Mouse (Mus musculus) myocyte (in vitro differentiated cells): ENCODE data around the gene Hgf. TPM values are rescaled to one million over a fixed set of nuclear protein-coding genes. Genes with fewer than 3 reads are reported as not detected.

Experiments used
- H3K27me3 ChIP-seq: one replicate; pipeline ENCODE4 v1.6.1; 2011; ENCODE audit not compliant: control insufficient read depth, insufficient read depth, insufficient read length
- H3K36me3 ChIP-seq: one replicate; pipeline ENCODE4 v1.6.1; 2011; ENCODE audit not compliant: control insufficient read depth, insufficient read depth
- H3K4me2 ChIP-seq: one replicate; pipeline ENCODE4 v1.6.1; 2011; ENCODE audit warnings: low read depth, control low read depth
- H3K4me3 ChIP-seq: one replicate; pipeline ENCODE4 v1.5.1; 2011; ENCODE audit warnings: mild to moderate bottlenecking, control low read depth, moderate library complexity
- H3K79me2 ChIP-seq: one replicate; pipeline ENCODE4 v1.6.1; 2011; ENCODE audit not compliant: control insufficient read depth, insufficient read depth
- H3ac ChIP-seq: one replicate; pipeline ENCODE4 v1.6.1; 2011; ENCODE audit not compliant: control insufficient read depth, insufficient read length
- CEBPB ChIP-seq: IDR thresholded peaks from 2 replicates; pipeline ENCODE4 v1.6.1; 2011; ENCODE audit warnings: mild to moderate bottlenecking, moderate library complexity; ENCODE audit not compliant: poor library complexity, insufficient read depth, severe bottlenecking
- E2F4 ChIP-seq: IDR thresholded peaks from one replicate; pipeline ENCODE4 v1.6.1; 2011; ENCODE audit warnings: mild to moderate bottlenecking, control low read depth, moderate library complexity; ENCODE audit not compliant: insufficient read depth
- MAX ChIP-seq: IDR thresholded peaks from one replicate; pipeline ENCODE4 v1.6.1; 2011; ENCODE audit warnings: low read depth, mild to moderate bottlenecking, control low read depth
- MYOD1 ChIP-seq, 3 experiments: IDR thresholded peaks; one replicate each; pipeline ENCODE4 v1.6.1; 2011; ENCODE audit warnings: control low read depth in 2 of 3, low read depth in 2 of 3, mild to moderate bottlenecking in 2 of 3, moderate library complexity in 1 of 3; ENCODE audit not compliant: insufficient read length in 2 of 3, control insufficient read depth in 1 of 3
- MYOG ChIP-seq, 3 experiments: IDR thresholded peaks; one replicate each; pipeline ENCODE4 v1.6.1; 2011; ENCODE audit warnings: control low read depth in 2 of 3, low read depth in 2 of 3, mild to moderate bottlenecking in 2 of 3; ENCODE audit not compliant: insufficient read length in 2 of 3, control insufficient read depth in 1 of 3, insufficient read depth in 1 of 3
- POLR2A ChIP-seq: IDR thresholded peaks from one replicate; pipeline ENCODE4 v1.6.1; 2011; ENCODE audit warnings: low read depth, mild to moderate bottlenecking, control low read depth, moderate library complexity; ENCODE audit not compliant: insufficient read length
- POLR2AphosphoS2 ChIP-seq: IDR thresholded peaks from one replicate; pipeline ENCODE4 v1.6.1; 2011; ENCODE audit warnings: low read depth, control low read depth; ENCODE audit not compliant: insufficient read length
- REST ChIP-seq: IDR thresholded peaks from one replicate; pipeline ENCODE4 v1.6.1; 2011; ENCODE audit warnings: mild to moderate bottlenecking, control low read depth, moderate library complexity; ENCODE audit not compliant: insufficient read depth, insufficient read length
- SRF ChIP-seq: IDR thresholded peaks from one replicate; pipeline ENCODE4 v1.6.1; 2011; ENCODE audit warnings: low read depth; ENCODE audit not compliant: control insufficient read depth, insufficient read length
- TCF12 ChIP-seq: IDR thresholded peaks from one replicate; pipeline ENCODE4 v1.6.1; 2011; ENCODE audit warnings: mild to moderate bottlenecking, control low read depth; ENCODE audit not compliant: poor library complexity, insufficient read depth, severe bottlenecking
- TCF3 ChIP-seq: IDR thresholded peaks from one replicate; pipeline ENCODE4 v1.6.1; 2011; ENCODE audit warnings: low read depth, control low read depth; ENCODE audit not compliant: insufficient read length
- USF1 ChIP-seq: IDR thresholded peaks from one replicate; pipeline ENCODE4 v1.6.1; 2011; ENCODE audit warnings: low read depth, mild to moderate bottlenecking, control low read depth, moderate library complexity
- polyA plus RNA-seq: library from polyadenylated mRNA; unstranded; fragments of >200 nt; fragmentation: generic; extraction: Trizol; gene quantifications from one replicate; pipeline ENCODE4 v1.2.1, GENCODE M21; 2012; ENCODE audit warnings: missing spikeins

Gene Hgf
- polyA plus RNA-seq, result 2.1 TPM

DNA sequence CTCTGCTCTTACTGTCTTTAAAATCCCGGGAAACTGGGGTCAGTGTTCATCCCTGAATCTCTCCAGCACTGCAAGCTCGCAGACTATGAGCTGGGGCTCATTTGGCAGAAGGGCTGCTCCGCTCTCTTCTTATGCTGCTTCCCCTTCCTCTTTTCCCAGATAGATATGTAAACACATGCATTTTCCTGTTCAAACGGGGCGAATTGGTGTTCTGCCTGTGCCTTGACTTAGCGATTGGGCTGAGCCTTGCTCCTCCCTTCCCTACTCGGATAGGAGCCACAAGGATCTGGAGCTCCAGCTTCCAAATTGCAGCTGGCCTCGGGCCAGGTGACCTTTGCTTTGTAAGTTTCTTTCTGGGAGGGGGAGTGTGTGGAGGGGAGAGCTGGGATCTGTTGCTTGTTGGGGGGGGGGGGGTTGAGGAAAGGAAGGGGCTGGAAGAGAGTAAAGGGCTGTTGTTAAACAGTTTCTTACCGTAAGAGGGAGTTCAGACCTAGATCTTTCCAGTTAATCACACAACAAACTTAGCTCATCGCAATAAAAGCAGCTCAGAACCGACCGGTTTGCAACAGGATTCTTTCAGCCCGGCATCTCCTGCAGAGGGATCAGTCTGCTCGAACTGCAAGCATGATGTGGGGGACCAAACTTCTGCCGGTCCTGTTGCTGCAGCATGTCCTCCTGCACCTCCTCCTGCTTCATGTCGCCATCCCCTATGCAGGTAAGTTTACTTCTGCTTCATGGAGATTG, at the start of gene Hgf:
Gene Hgf, plus strand, starts transcription at position 192 of the 744 bp plus-strand sequence.
- H3K4me3 ChIP-seq, result peak within 1 kb of the TSS; percentile 41
- H3ac ChIP-seq, result no peak within 1 kb of the TSS
- no peaks in the 10 kb centered on the region for H3K27me3 ChIP-seq
- TF ChIP-seq POLR2A (peak; percentile 37), POLR2AphosphoS2 (peak; percentile 14), MYOG (IDR thresholded peaks at IDR 0.05; ENCODE audit: control insufficient read depth in 1 of 3, insufficient read depth in 1 of 3, insufficient read length in 2 of 3, low read depth in 2 of 3) (no peak), REST (no peak)
- no peaks in the 10 kb centered on the region for H3K36me3 ChIP-seq
- peaks cover 19% of the 10 kb centered on the region for H3K79me2 ChIP-seq
- H3K4me2 ChIP-seq, result peak within 1 kb of the TSS; percentile 80

DNA sequence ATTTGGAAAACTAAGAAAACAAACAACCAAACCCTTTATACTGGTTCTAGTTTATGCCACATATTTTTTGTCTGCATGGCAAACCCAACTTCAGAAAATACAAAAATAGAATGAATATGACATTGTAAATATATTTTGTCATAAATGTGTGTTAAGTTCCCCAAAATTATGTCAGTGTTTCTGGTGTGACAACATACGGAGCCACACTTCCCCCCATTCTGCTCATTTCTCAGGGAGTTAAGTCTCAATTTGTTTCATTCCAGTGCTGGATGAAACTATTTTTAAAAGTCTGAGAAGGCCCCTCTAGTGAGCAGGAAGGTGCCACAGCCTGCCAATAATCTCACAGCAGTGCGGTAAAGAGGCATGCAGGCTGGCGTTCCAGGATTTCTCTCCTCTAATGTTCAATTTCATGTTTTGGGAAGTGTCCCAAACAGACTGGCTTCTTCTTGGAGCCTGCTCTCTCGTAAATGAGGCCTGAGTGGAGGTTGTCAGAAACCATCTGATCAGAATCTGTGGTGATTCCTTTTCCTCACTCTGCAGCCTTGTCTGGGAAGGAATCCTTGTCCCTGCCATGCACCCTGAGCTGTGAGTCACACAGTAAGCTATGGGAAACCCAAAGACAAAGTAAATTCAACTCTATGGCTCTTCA, 46.5 kb upstream of the Hgf start:
- Histone ChIP-seq H3K79me2 (no peaks in the 10 kb centered on the region), H3ac (no peak overlapping the region), H3K36me3 (no peaks in the 10 kb centered on the region), H3K4me2 (no peak overlapping the region), H3K27me3 (no peaks in the 10 kb centered on the region), H3K4me3 (no peak overlapping the region)
- TF ChIP-seq MYOG (IDR thresholded peaks at IDR 0.05; ENCODE audit: control insufficient read depth in 1 of 3, insufficient read depth in 1 of 3, insufficient read length in 2 of 3, low read depth in 2 of 3) (no peak), USF1 (no peak), POLR2AphosphoS2 (no peak), SRF (no peak), TCF3 (no peak), CEBPB (no peak), TCF12 (no peak), REST (no peak), MAX (no peak), MYOD1 (IDR thresholded peaks at IDR 0.05; ENCODE audit: control insufficient read depth in 1 of 3, insufficient read length in 2 of 3, low read depth in 2 of 3) (no peak), POLR2A (no peak), E2F4 (no peak)

DNA sequence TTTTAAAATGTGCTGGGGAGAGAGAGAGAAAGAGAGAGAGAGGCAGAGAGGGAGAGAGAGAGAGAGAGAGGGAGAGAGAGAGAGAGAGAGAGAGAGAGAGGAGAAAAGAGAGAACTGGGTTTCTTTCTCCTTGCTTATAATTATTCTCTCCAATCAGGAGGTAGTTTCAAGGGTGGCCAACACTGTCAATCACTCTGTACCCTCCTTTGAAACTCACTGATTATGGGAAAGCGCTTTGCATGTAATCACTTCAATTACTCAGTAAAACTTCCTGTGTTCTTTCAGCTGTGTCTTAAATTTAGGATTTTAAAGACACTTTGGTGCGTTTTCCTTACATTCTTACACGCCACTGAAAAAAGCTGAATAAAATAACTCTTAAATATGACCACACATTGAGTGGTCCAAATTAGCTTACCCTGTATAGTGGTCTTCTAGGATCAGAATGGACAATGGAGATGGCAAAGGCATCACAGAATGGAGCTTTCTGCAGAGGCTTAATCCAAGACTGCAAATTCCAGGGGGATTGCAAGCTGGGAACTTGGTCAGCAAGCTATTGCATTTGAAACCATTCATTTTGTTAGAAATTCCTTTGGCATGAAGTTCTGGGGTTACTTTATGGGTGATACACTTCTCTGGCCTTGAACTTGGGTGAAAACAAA, 21.5 kb upstream of the Hgf start:
- Histone ChIP-seq H3K79me2 (no peaks in the 10 kb centered on the region), H3K27me3 (no peaks in the 10 kb centered on the region), H3K4me3 (no peak overlapping the region), H3K4me2 (no peak overlapping the region), H3ac (no peak overlapping the region), H3K36me3 (no peaks in the 10 kb centered on the region)
- no peak for TF ChIP-seq REST
- no peak for TF ChIP-seq TCF12
- TF ChIP-seq SRF, result no peak
- no peak for TF ChIP-seq MYOD1 (IDR thresholded peaks at IDR 0.05; ENCODE audit: control insufficient read depth in 1 of 3, insufficient read length in 2 of 3, low read depth in 2 of 3)
- no peak for TF ChIP-seq USF1
- TF ChIP-seq CEBPB, result no peak
- TF ChIP-seq MAX, result no peak
- TF ChIP-seq POLR2AphosphoS2, result no peak
- TF ChIP-seq MYOG (IDR thresholded peaks at IDR 0.05; ENCODE audit: control insufficient read depth in 1 of 3, insufficient read depth in 1 of 3, insufficient read length in 2 of 3, low read depth in 2 of 3), result no peak
- TF ChIP-seq POLR2A, result no peak
- no peak for TF ChIP-seq E2F4
- no peak for TF ChIP-seq TCF3

DNA sequence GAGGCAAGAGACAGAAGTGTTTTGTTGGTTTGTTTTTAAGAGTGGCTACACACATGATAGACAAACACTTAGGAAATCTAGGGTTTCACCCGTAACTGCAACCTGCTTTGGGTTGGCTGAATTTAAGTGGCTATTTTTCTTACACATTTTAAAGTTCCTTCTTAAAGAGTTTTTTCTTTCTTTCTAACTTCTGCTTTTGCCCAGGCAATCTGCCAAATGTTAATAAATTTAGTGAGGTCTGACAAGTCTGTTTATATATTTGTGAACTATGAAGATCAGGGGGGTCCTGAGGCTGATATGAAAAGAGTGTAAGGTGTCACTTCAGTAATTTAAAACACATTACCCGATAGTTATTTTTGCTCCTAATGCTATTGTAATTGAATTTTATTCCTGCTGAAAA, 15.2 kb upstream of the Hgf start:
- TF ChIP-seq SRF (no peak), USF1 (no peak), CEBPB (no peak), TCF3 (no peak), POLR2A (no peak), REST (no peak), MYOG (IDR thresholded peaks at IDR 0.05; ENCODE audit: control insufficient read depth in 1 of 3, insufficient read depth in 1 of 3, insufficient read length in 2 of 3, low read depth in 2 of 3) (no peak), E2F4 (no peak), MAX (no peak), MYOD1 (IDR thresholded peaks at IDR 0.05; ENCODE audit: control insufficient read depth in 1 of 3, insufficient read length in 2 of 3, low read depth in 2 of 3) (no peak), POLR2AphosphoS2 (no peak), TCF12 (no peak)
- no peak overlapping the region for H3K4me3 ChIP-seq
- H3K27me3 ChIP-seq, result no peaks in the 10 kb centered on the region
- no peak overlapping the region for H3K4me2 ChIP-seq
- H3ac ChIP-seq, result no peak overlapping the region
- H3K36me3 ChIP-seq, result no peaks in the 10 kb centered on the region
- no peaks in the 10 kb centered on the region for H3K79me2 ChIP-seq
